Mouse (Mus musculus): ENCODE measurements around the gene Poc1a.

Gene Poc1a

DNA sequence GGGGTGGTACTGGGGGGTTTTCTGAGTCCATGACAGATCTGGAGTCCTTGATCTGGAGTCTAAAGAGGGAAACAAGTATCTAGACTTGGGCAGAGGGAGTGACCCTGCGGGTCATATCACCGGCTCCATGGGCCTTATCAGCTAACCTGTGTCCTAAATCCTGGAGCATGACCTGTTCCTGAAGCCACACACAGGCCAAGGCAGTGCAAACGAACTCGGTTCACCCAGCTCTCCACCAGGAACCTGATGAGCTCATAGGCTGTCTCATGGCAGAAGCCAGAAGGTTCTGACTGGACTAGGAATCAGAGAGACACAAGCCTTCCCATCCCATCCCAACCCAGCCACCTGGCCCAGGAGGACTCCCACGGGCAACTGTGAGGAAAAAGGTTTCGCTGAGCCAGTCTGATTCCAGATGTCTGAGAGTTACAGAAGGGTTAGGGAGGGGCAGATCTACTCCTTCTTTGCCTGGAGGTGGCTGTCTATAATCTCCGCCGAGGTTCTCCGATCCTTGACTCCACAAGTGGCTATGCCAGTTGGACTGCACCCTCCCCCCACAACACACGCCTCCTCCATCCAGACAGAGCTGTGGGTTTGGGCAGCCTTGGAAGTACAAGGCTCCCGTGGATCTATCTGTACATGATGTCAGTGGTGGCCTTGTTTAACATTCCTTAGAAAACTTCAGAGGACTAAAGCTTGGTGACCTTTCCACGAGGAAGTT, 15.3 kb upstream of the Poc1a start:
- no peak for DNase-seq

DNA sequence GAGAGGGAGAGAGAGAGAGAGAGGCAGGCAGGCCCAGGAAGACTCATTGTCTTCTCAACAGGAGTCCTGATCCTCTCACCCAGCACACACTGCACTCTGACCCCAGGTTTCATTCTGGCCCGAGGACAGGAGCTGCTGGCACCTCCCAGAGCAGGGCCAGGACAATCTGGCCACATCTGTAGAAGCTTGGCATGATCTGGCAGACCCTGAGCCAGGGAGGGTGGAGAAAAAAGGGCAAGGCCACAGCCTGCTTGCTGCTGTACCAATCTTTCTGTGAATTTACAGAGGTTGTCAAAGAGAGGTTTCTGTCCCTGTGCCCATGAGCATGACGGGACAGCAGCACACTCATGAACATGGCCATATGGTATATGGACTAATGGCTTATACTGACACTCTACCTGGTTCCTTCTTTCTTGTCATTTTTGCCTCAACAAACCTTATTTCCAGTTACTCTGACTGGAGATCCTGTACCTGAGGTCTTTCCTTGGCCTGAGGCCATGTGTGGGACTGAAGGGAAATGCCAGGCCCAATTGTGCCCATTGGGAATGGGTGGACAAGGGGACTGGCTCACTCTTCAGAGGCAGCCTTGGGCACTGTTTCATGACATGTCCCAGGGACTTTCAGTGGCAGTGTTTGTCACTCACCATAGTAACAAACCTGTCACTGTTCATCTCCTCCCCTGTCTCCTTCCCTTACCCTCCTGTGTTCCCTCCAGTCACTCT, 13.8 kb upstream of the Poc1a start:
- no peak for DNase-seq

- no peak for DNase-seq
Measured at GRCm38 (mm10) chr9:106268421-106268820, 12.4 kb upstream of the Poc1a start.

DNA sequence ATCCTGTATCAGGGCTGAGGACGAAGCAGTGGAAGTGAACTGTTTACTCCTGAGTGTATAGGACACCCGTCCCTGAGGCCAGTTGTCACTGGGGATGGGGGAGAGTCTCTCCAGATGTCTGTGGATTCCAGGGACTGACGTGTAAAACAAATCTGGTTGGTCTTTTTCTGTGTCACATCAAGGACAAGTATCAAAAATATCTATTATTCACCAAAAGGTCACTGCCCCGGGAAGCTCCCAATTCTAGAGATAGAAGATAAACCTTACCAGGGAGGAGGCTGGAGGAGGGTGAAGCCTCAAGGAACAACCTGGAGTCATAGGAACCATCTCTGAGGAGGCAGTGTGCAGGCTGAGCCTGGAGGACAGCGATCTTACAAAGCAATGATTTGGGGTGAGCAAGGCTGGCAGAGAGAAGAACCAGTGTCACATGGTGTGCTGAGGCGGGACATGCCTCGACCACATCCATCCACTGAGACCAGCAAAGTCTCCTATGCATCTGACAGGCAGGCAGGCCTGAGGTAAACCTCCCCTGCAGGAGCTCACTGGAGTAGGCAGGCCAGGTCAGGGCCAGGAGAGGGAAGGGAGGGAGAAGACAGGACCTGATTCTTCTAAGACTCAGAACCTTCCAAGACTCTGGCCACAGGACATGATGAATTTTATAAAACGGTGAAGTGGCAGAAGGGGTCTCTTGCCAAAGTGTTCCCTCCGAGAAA, 11.6 kb upstream of the Poc1a start:
- no peak for DNase-seq

DNA sequence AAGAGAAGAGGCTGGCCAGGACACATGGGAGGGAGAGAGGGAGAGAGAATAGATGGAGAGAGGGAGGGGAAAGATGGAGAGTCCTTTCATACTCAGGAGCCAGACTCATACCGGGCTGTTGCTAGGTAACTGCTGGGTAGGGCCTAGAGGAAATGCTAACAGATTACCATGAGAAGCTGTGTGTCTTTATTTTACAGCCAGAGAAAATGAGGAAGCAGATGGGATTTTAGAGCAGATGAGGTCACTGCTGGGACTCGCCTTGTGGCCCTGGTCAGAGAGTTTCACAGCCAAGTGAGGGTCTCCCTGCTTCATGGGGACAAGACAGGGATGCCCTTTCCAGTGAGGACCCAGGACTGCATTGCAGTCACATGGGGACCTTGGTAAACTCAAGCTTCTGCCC, 11.0 kb upstream of the Poc1a start:
- DNase-seq: no peak

GRCm38 (mm10) chr9:106270656-106271055, 10.2 kb upstream of the Poc1a start:
- no peak for DNase-seq

- no peak for DNase-seq
Measured at GRCm38 (mm10) chr9:106272288-106272687, 8.6 kb upstream of the Poc1a start.

DNA sequence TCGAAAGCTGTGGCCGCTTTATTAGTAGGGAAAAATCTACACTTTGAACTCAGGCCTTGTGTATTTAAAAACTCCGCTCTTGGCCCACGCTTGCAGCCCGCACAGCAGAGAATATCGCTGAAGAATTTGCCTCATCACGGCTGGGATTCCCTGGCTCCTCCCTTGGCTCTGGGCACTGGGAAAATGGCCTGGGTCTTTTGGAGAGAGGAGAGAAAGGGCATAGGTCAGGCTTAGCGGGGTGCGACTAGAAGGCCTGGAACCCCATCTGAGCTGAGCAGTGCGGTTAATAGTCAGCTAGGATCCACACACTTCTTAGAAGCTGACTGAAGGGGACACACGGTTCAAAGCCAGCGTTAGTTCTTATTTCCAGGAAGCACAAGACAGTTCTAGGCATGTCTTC, 7.6 kb upstream of the Poc1a start:
- no peak for DNase-seq

- DNase-seq: no peak
Measured at GRCm38 (mm10) chr9:106273791-106274190, 7.1 kb upstream of the Poc1a start.

GRCm38 (mm10) chr9:106274652-106275180, 6.1 kb upstream of the Poc1a start:
- no peak for DNase-seq

DNA sequence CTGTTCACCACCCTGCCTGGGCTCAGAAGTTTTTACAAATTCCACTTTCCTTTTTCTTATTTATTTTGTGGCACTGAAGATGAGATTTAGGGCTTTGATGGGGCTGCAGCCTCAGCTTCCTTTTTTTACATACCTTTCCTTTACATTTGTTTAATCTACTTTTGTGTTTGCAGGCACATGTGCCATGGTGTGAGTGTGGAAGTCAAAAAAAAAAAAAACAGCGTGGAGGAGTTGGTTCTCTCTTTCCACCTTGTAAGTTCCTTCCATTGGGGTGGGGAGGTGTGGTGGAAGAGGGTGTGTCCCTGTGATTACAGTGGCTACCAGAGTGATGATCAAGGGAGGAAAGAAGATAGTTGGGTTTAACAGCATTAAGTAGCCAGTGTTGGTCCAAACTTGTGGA, 5.1 kb upstream of the Poc1a start:
- no peak for DNase-seq

GRCm38 (mm10) chr9:106280386-106280785, 475 bp upstream of the Poc1a start:
- peak; percentile 22 to 35 for DNase-seq

DNA sequence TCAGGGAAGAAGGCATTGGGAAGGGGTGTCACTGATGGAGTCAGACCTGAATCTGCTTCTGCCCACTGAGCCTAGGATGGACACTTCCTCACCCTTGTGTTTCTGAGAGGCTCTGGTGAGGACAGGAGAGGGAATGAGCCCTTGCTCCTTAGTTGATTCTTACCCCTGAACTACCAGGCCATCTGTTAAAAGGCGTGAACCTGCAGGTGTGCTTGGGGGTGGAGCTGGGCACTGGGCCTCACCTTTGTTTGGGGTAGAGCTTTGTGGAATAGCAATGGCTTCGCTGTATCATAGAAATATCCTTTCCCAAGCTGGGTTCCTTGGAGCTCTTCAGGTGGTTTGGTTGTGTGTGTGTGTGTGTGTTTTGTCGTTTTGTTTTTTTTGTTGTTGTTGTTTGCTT, 1.2 kb downstream of the Poc1a start:
- no peak for DNase-seq

- no peak for DNase-seq
Measured at GRCm38 (mm10) chr9:106287165-106287564, 6.3 kb downstream of the Poc1a start.

DNA sequence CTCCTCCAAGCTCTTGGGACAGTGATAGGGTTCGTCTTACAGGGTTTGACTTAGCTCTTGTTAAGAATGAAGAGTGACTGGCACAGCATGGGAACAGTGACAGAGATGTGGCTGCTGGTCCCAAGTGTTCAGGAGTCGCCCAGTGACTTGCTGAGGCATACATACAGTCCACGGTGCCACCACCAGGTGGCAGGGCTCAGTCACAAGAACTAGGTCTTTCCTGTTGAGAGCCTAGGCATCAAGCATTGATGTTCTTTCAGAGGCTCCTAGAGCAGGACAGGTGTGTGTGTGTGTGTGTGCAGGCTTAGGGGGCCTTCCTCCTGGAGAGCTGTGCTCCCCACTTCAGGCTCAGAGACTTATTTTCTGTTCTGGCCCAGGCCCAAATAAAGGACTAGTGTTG, 8.0 kb downstream of the Poc1a start:
- peak; percentile 26 to 31 for DNase-seq

DNA sequence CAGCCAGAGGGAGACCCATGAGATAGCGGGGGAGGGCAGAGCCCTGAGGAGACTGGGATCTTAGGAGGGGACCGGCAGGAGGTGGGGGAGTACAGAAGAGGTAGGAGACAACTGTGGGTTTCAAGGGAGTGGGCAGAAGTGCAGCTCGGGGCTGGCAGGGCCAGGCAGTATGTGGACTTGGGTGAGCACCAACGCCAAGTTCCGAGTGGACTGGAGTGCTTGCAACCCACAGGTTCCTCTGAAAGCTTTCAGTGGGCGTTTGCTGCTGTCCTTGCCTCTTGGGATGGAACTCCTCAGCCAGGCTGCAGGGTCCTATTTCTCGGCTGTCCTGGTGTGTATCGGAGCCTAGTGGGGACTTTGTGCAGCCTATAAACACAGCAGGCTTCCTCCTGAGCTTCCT, 9.0 kb downstream of the Poc1a start:
- no peak for DNase-seq

DNA sequence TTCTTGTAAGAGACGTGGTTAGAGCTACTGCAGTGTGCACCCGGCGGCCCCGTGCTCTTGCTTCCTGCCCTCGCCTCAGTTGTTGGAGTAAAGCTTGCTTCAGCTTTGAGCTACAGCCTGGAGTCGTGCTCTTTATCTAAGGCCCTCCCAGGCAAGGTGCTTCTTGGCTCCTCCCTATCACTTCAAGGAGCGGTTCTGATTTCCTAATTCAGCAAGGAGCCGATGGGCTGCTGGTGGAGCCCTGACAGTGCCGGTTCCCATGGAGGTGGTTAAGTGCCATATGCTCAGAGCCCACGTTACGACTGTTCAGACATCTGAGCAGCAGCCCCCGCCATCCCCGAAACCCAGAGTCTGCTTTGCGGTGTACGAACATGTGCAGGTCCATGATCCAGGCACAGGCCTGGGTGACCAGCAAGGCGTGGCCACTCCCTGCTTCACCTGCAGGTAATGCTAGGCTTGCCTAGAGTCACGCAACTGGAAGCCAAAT, 9.8 kb downstream of the Poc1a start:
- no peak for DNase-seq

DNA sequence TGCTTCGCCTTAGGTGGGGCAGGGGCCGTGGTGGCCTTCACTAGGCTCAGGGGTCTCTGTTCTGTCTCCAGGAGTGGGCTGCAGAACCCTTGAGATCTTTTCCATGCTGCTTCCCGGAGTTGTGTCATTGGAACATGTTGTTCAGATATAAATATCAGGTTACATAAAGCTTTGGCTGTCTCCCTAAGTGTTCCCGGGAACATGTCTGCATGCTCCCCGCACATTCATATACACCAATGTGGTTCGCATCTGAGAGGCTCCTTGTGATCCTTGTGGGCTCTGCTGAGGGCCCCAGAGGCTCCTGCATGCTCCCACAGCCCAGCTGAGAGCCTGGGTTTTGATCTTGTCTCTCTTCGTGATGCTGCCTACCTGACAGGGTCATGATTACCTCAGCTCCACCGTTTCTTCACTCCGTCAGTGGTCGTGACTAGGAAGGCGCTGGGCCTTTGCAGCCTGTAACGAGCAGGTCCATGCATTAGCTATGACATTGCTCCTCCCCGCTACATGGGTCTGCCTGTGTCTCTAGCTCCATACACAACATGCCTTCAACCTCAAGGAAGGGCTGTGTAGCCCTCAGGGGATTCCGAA, 12.8 kb downstream of the Poc1a start:
- no peak for DNase-seq

DNA sequence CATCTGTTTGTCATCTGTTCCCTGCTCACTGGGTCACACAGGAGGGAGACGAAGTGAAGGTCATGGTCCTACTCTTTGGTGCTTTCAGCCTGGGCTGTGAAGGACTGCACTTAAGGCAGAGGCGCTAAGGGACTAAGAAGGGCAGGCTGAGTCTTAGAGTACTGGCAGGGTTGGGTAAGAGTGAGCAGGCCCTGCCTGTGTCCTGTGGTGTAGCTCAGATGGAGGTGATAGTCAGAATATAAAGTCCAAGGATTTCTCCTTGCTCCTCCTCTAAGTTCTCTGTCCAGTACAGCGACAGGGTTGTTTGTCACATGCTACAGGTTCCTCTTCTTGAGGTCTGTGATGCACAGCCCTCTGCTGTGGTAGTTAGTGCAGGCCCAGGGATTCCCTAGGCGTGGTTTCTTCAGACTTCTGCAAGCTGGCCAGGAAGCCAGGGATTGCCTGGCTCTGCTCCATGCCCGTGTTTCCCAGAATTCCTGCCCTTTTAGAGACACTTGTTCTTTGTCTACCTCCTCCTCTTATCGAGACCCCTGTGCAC, 15.8 kb downstream of the Poc1a start:
- DNase-seq: no peak

GRCm38 (mm10) chr9:106300176-106300803, 19.4 kb downstream of the Poc1a start:
- DNase-seq: no peak

DNA sequence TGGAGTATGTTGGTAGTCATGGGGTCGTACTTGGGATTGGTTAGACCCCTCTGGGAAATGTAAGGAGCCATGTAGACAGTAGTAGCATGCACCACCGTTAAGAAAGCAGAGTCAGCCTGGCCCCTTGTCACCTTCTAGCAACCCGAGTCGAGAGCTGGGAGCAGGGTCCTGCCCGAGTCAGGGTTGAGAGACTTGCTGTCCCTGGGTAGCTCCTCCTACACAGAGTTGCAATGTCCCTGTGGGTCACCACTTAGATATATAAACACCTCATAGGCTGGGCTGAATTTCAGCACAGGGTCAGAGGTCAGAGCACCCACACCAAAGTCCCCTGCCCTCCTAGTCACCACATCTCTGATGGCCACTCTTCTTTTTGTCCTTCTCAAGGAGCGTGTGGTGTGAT, 20.1 kb downstream of the Poc1a start:
- DNase-seq: no peak

- no peak for DNase-seq
Measured at GRCm38 (mm10) chr9:106301446-106302080, 20.7 kb downstream of the Poc1a start.
